Mouse (Mus musculus) heart, embryonic 14.5 days (tissue): ENCODE measurements around the gene Ppp2r5d. TPM values are rescaled to one million over a fixed set of nuclear protein-coding genes. Genes with fewer than 3 reads are reported as not detected.

Source experiments
- ATAC-seq: fragments of 200-750 bp; cut with Nextera tagmentation; 2 replicates; pipeline ENCODE4 v1.8.0; 2017; ENCODE audit warnings: low read depth, moderate TSS enrichment; ENCODE audit not compliant: insufficient number of reproducible peaks, insufficient read depth, low FRiP score
- H3K27ac ChIP-seq, 2 experiments: fragments of 200-500 bp in 1 of 2; fragments of 300-500 bp in 1 of 2; sonication (generic) in 1 of 2; replicated peaks in 1 of 2; 2 replicates each; pipeline ENCODE4 v1.5.1; 2012 to 2014; ENCODE audit warnings: low read depth in 2 of 2, low read length in 2 of 2, control low read depth in 1 of 2, mild to moderate bottlenecking in 1 of 2, mixed read lengths in 1 of 2; ENCODE audit not compliant: control insufficient read depth in 1 of 2, insufficient read depth in 1 of 2
- H3K27me3 ChIP-seq: fragments of 300-500 bp; sonication (generic); 2 replicates; pipeline ENCODE4 v1.6.1; 2014; ENCODE audit warnings: mild to moderate bottlenecking, low read length, control low read depth; ENCODE audit not compliant: control insufficient read depth, insufficient read depth
- H3K36me3 ChIP-seq: fragments of 300-500 bp; sonication (generic); 2 replicates; pipeline ENCODE4 v1.6.1; 2014; ENCODE audit warnings: mild to moderate bottlenecking, control low read depth, low read length, mixed read lengths; ENCODE audit not compliant: control insufficient read depth, insufficient read depth
- H3K4me1 ChIP-seq, 2 experiments: fragments of 200-500 bp in 1 of 2; fragments of 300-500 bp in 1 of 2; sonication (generic) in 1 of 2; 2 replicates each; pipeline ENCODE4 v1.6.1; 2012 to 2014; ENCODE audit warnings: low read length in 2 of 2, control low read depth in 1 of 2, mixed read lengths in 1 of 2; ENCODE audit not compliant: control insufficient read depth in 2 of 2, insufficient read depth in 2 of 2
- H3K4me2 ChIP-seq: fragments of 300-500 bp; sonication (generic); 2 replicates; pipeline ENCODE4 v1.6.1; 2014; ENCODE audit warnings: mild to moderate bottlenecking, low read length
- H3K4me3 ChIP-seq, 2 experiments: fragments of 200-500 bp in 1 of 2; fragments of 300-500 bp in 1 of 2; sonication (generic) in 1 of 2; 2 replicates each; pipeline ENCODE4 v1.5.1; 2012 to 2014; ENCODE audit warnings: low read length in 2 of 2, mild to moderate bottlenecking in 2 of 2, control low read depth in 1 of 2, low read depth in 1 of 2, moderate library complexity in 1 of 2; ENCODE audit not compliant: control insufficient read depth in 1 of 2, insufficient read depth in 1 of 2
- H3K9ac ChIP-seq: fragments of 300-500 bp; sonication (generic); 2 replicates; pipeline ENCODE4 v1.6.1; 2014; ENCODE audit warnings: mild to moderate bottlenecking, low read length
- H3K9me3 ChIP-seq: fragments of 300-500 bp; sonication (generic); 2 replicates; pipeline ENCODE4 v1.6.1; 2016; ENCODE audit warnings: low read length, control low read depth; ENCODE audit not compliant: control insufficient read depth
- WGBS: fragments of 180-500 bp; shearing (Covaris S2); extraction: QIAGEN DNeasy Blood & Tissue Kit; methylation state at CpG from one replicate; pipeline ENCODE4 v1.1.7; 2014; 5-methylcytosine and 5-hydroxymethylcytosine counted together
- polyA plus RNA-seq: library from polyadenylated mRNA; unstranded; fragments of >200 nt; fragmentation: Nextera tagmentation; extraction: Ambion mirVana; gene quantifications from 2 replicates; pipeline ENCODE4 v1.2.1, GENCODE M21; 2014

The Ppp2r5d gene
- polyA plus RNA-seq, 1 experiment from 2014 or later = 46.3 TPM

DNA sequence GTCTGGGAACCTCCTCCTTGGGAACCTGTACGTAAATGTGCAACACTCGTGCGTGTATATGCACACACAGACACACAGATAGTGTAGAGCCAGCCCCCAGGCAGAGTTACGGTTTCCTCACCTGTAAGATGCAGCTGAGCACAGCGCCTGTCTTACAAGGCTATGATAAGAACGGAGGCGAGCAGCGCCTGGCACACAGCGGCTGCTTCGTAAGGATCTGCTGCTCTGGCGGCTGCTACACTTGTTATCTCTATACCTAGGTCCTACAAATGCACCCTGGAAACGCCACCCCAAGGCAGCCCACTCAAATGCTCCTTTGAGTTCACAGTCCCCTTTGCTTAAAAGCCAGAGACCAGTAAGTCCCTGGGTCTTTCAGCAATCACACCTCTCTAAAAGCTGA lies 14.2 kb downstream of the Ppp2r5d start:
- Histone ChIP-seq H3K9me3 (no peaks in the 10 kb centered on the region), H3K4me2 (no peak overlapping the region), H3K36me3 (peaks cover 43% of the 10 kb centered on the region), H3K27me3 (no peaks in the 10 kb centered on the region), H3K9ac (no peak overlapping the region), H3K4me3 (no peak overlapping the region), H3K4me1 (no peaks in the 10 kb centered on the region), H3K27ac (no peak overlapping the region)
- 71% methylated on average over 12 of the region's 12 CpGs for WGBS
- no peak for ATAC-seq

DNA sequence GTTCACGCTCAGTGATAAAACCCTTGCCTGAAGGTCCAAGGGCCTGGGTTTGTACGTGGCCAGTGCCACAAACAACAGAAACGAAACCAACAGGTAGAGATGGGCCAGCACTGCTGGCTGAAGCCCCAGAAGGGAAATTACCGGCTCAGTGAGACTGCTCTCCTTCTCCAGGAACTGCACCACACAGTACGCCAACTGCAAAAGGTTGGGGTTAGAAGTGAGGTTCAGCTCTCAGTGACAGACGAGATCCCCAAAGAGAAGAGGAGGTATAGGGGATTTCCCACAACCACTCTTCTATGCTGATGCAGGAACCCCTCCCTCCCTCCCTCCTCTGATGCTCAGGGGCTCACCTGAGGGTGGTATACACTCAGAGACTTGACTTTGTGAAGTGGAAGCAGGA lies 19.0 kb downstream of the Ppp2r5d start:
- H3K36me3 ChIP-seq = peaks cover 60% of the 10 kb centered on the region
- no peak for ATAC-seq
- H3K9ac ChIP-seq = no peak overlapping the region

GRCm38 (mm10) chr17:46682654-46683389 lies 22.1 kb downstream of the Ppp2r5d start:
- Histone ChIP-seq H3K4me2 (no peak overlapping the region), H3K4me3 (no peak overlapping the region), H3K9ac (no peak overlapping the region), H3K27ac (no peak overlapping the region), H3K36me3 (peaks cover 58% of the 10 kb centered on the region), H3K4me1 (peaks cover 14 to 31% of the 10 kb centered on the region in 2 experiments), H3K9me3 (no peaks in the 10 kb centered on the region), H3K27me3 (no peaks in the 10 kb centered on the region)
- no peak for ATAC-seq
- WGBS = 88% methylated on average over 16 of the region's 16 CpGs

More for the DNA sequence above, 19.0 kb downstream of the Ppp2r5d start:
- no peaks in the 10 kb centered on the region for H3K27me3 ChIP-seq
- H3K27ac ChIP-seq = no peak overlapping the region
- H3K4me2 ChIP-seq = no peak overlapping the region
- H3K4me3 ChIP-seq = no peak overlapping the region
- no peaks in the 10 kb centered on the region for H3K9me3 ChIP-seq
- H3K4me1 ChIP-seq = peaks cover 3 to 12% of the 10 kb centered on the region in 2 experiments; a peak in 3 of 4 replicates
- WGBS = 90% methylated on average over 6 of the region's 6 CpGs

- H3K36me3 ChIP-seq = peaks cover 60% of the 10 kb centered on the region
- 27% methylated on average over 12 of the region's 12 CpGs for WGBS
- H3K4me3 ChIP-seq = peak overlapping the region; percentile 66 to 78
- H3K9me3 ChIP-seq = no peaks in the 10 kb centered on the region
- peaks cover 14 to 31% of the 10 kb centered on the region in 2 experiments for H3K4me1 ChIP-seq
- peak overlapping the region; percentile 94 for H3K4me2 ChIP-seq
- peak overlapping the region; percentile 40 to 69; a peak in 3 of 4 replicates for H3K27ac ChIP-seq
- H3K9ac ChIP-seq = peak overlapping the region; percentile 77
- H3K27me3 ChIP-seq = no peaks in the 10 kb centered on the region
- no peak for ATAC-seq
These were observed 23.3 kb downstream of the Ppp2r5d start for GRCm38 (mm10) chr17:46681466-46682118.

DNA sequence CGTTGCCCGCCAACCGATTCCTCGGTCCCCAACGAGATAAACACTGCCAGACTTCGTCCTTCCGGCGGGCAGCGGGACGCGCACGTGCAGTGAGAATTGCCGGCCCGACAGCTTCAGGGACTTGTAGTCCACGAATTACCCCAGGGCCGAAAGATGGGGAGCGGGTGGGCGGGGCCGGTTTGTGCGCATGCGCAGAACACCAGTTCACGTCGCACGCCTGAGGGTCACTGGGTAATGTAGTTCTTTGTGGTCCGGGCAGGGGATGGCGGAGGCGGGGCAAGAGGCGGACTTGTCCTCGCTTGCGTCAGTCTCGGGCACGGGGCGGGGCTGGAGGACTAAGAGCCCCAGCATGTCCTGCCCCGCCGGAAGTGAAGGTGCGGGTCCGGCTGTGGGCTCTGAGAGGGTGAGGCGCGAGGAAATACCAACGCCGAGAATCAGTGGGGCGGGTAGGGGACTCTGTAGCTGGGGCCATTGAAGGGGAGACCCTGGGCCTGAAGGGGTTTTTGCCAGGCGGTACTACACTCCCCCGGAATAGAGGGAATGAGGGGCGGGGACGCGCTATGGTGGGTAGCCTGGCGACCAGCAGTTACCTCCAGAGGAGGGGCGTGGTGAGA lies 24.0 kb downstream of the Ppp2r5d start, which contains the start of gene Klhdc3:
Gene Klhdc3, minus strand, starts transcription at position 155 of the 614 bp plus-strand sequence.
- Histone ChIP-seq H3K9me3 (no peaks in the 10 kb centered on the region), H3K4me1 (peaks cover 14 to 31% of the 10 kb centered on the region in 2 experiments), H3K36me3 (peaks cover 60% of the 10 kb centered on the region), H3K9ac (peak within 1 kb of the TSS; percentile 83), H3K27ac (peak within 1 kb of the TSS; percentile 91 to 93), H3K27me3 (no peaks in the 10 kb centered on the region), H3K4me3 (peak within 1 kb of the TSS; percentile 66 to 78), H3K4me2 (peak within 1 kb of the TSS; percentile 94)
- WGBS = under 1% methylated on average over 49 of the region's 49 CpGs
- peak; percentile 96 for ATAC-seq

GRCm38 (mm10) chr17:46679843-46680759 lies 24.8 kb downstream of the Ppp2r5d start:
- peak overlapping the region; percentile 66 to 78 for H3K4me3 ChIP-seq
- no peaks in the 10 kb centered on the region for H3K9me3 ChIP-seq
- H3K9ac ChIP-seq = peak overlapping the region; percentile 83
- peak; percentile 2 for ATAC-seq
- under 1% methylated on average over 34 of the region's 34 CpGs for WGBS
- H3K4me1 ChIP-seq = peaks cover 14 to 31% of the 10 kb centered on the region in 2 experiments
- H3K27me3 ChIP-seq = no peaks in the 10 kb centered on the region
- H3K4me2 ChIP-seq = peak overlapping the region; percentile 84
- H3K36me3 ChIP-seq = peaks cover 60% of the 10 kb centered on the region
- H3K27ac ChIP-seq = peak overlapping the region; percentile 91 to 93

DNA sequence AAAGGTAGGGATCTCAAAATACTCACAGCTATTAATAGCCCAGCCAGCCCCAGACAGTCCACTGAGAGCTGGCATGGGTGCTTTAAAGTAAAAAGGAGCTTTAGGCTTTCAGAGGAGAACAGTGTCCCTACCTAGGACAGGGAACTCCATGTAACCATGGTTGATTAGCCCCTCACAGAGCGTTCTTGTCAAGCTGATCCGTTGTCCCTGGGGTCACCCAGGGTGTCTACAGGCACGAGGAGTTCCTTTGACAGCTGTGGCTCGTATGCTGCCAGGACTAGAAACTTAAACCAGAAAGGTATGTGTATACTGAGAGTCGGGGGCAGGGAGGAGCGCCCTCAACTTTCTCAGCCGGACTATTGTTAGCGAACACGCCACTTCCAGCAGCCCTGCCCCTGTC lies 26.0 kb downstream of the Ppp2r5d start:
- no peak for ATAC-seq
- H3K4me1 ChIP-seq = peaks cover 18 to 32% of the 10 kb centered on the region in 2 experiments
- peak overlapping the region; percentile 66 to 78 for H3K4me3 ChIP-seq
- H3K27me3 ChIP-seq = no peaks in the 10 kb centered on the region
- H3K36me3 ChIP-seq = peaks cover 54% of the 10 kb centered on the region
- 12% methylated on average over 9 of the region's 9 CpGs for WGBS
- no peaks in the 10 kb centered on the region for H3K9me3 ChIP-seq
- peak overlapping the region; percentile 84 for H3K4me2 ChIP-seq
- peak overlapping the region; percentile 91 to 93 for H3K27ac ChIP-seq
- H3K9ac ChIP-seq = peak overlapping the region; percentile 83
